Mouse (Mus musculus) left cerebral cortex, postnatal 25 days (tissue): ENCODE measurements around the gene Sgk1. TPM values are rescaled to one million over a fixed set of nuclear protein-coding genes. Genes with fewer than 3 reads are reported as not detected.
A peak's percentile ranks its signal among the peaks of the same experiment; 100 is the strongest.

Experiments
- DNase-seq, 2 experiments: peaks; one replicate each; pipeline ENCODE4 v3.0.0; 2022; ENCODE audit warnings: low spot score in 2 of 2, mixed read lengths in 1 of 2
- intact Hi-C: fragments of 180-260 bp; cut with DNase I; formaldehyde crosslinking; loops from one replicate; pipeline ENCODE4 v1.15.1; 2025
- total RNA-seq, 2 experiments: library from RNA; stranded (reverse); gene quantifications; 2 replicates each; pipeline ENCODE4 v1.2.3; 2021

Sgk1 gene
- total RNA-seq, 2 experiments from 2014 or later, result 69.3 to 73.0 TPM

- peak; percentile 40 to 59 for DNase-seq
- intact Hi-C loops, result loop anchor here (5.0 kb wide), 1 partner anchor 126 kb away; no protein-coding TSS in a partner anchor
Observed at GRCm38 (mm10) chr10:22036256-22036655, 154.3 kb downstream of the Sgk1 start.

Other genes with a start within 250 kb of the Sgk1 start
- not detected for gene 4930444G20Rik, start 185.9 kb downstream of the Sgk1 start, total RNA-seq